Mouse (Mus musculus) kidney, adult 8-10 months (tissue): Measurements from ENCODE around the gene Alpk1.

ENCODE experiments used
- DNase-seq, 2 experiments: peaks; one replicate each; pipeline ENCODE4 v3.0.0; 2022

The Alpk1 gene

DNA sequence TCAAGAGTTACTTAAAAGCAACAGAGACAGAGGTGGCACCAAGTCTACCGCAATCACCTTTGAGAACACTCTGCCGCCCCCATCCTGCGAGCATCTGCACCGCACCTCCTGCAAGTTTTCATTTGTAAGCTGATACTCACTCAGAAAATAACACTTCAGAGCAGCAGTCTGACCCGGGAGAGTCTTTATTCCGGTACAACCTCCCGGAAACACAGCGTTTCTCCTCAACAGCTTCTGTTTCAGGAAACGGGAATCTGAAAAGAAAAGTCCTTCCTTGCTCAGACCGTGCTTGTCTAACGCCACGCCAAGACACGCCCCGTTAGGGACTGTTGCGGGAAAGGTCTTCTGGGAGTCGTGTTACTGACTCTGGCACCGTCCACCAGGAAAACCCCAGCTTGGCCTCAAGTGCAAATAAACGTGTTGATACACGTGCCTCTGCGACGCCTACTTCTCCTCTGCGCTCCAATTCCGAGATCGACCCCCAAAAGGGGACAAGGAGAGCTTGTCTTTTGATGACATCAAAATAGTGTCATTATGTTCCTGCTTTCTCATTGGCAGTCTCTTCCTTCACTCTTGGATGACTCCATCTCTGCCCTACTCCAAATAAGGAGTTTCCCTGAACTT lies at the start of gene Alpk1:
Gene Alpk1, minus strand, starts transcription at position 507 of the 624 bp plus-strand sequence.
- peak; percentile 74 for DNase-seq

DNA sequence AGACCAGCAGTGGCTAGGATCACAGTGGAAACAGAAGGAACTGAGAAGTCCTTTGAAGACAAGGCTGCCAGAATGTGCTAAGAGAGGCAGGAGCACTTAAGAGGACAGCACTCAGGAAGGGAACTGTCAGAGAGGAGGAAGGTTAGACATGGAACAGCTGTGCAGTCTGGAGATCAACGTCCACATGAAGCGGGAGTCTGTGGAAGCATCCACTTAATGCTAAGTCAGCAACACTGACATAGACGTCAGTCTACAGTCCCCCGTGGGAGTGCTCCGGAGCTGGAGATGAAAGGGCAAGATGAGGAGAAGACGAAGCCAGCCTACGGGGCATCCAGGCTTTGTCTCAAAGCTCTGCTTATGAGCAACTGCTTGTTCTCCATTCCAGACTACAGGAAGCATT lies 46.8 kb upstream of the Alpk1 start:
- peak; percentile 46 for DNase-seq

DNA sequence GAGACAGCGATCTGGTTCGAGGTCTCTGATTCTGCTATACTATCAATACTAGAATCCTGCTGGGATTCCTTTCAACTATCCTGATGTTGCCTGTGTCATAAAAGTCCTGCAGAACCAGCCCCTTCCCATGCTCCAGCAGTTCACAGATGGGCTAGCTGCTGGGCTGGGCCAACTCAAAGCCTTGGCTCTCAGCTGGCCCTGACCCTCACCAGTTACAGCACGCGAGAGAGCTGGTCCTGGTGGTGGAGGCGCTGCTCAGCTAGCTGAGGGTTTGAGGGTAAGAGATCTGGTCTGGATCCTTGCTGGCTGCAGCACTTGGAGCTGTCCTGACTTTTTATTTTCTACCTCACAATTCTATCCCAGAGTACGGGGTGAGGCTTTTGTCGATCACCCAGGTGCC lies 46.2 kb upstream of the Alpk1 start:
- no peak for DNase-seq

DNA sequence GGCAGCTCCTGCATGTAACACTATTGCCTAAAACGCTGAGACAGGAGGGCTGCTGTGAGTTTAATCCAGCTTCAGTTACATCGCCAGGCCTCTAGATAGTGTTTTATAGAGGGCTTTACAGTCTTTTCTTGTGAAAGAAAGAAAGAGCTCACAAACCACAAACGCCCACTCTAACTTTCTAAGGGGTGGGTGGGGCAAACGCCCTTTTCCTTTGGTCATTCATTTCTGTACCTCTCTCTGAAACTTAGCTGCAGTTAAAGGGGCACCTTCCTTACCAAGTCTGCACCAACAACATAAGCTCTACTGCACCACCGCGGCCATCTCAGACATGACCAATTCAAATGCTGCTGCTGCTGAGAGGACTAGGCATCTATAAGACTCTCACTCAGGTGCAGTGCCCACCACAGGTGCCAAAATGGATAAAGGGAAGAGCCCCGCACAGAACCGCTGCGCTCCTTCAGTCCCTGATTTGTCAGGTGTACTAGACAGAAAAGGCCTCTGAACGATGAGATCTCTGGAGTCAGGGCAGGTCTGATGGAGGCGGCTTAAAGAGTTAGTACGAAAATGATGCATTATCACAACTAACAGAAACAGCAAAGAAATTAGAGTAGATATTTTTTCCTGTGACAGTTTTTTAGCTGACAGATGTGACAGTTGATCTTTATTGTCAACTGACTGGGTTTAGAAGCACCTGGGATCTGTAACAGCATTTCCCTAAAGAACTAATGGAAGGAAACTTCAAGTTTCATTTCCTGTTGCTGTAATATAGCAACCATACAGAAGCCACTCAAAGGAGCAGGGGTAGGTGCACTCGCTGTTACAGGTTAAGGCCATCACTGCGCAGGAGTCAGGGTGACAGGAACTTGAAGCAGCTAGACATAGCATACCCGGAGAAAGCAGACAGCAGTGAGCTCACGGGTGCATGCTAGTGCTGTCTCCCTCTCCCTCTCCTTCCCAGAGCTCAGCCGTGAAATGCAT lies 43.8 kb upstream of the Alpk1 start:
- DNase-seq, result no peak

DNA sequence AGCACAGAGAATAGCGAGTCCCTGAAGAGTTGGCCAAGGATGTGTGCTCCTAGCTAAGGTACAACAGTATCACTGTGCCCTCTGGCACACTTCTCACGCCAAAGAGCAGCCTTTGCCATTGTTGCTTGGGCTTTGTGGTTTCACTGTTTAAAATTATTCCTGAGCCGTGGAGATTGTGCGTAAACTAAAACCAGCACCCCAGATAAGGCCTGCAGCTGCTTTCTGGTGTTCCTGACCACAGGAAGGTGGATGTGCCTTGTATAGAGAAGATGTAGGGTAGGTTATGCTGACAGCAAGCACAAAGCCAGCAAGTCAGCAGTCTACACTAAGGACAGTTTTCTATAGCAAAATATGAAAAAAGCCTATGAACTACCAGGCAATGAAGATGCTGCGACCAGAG lies 40.9 kb upstream of the Alpk1 start:
- DNase-seq, result no peak

DNA sequence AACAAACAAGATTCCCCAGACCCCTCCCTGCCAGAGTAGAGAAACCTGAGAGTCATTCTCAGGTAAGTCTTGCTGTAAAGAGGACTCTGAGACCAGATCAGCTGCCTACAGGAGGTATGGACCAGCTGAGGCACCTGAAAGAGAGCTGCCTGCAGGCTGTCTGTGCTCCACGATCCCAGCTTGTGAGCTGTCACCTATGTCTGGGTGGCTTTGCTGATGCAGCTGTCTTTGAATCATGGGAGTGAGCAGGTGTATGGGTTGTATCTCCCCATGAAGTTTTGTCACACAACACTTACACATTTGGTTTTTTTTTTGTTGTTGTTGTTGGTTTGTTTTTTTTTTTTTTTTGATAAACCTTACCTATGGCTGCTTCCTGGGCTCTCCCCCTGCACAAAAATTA lies 40.1 kb upstream of the Alpk1 start:
- DNase-seq, result no peak

DNA sequence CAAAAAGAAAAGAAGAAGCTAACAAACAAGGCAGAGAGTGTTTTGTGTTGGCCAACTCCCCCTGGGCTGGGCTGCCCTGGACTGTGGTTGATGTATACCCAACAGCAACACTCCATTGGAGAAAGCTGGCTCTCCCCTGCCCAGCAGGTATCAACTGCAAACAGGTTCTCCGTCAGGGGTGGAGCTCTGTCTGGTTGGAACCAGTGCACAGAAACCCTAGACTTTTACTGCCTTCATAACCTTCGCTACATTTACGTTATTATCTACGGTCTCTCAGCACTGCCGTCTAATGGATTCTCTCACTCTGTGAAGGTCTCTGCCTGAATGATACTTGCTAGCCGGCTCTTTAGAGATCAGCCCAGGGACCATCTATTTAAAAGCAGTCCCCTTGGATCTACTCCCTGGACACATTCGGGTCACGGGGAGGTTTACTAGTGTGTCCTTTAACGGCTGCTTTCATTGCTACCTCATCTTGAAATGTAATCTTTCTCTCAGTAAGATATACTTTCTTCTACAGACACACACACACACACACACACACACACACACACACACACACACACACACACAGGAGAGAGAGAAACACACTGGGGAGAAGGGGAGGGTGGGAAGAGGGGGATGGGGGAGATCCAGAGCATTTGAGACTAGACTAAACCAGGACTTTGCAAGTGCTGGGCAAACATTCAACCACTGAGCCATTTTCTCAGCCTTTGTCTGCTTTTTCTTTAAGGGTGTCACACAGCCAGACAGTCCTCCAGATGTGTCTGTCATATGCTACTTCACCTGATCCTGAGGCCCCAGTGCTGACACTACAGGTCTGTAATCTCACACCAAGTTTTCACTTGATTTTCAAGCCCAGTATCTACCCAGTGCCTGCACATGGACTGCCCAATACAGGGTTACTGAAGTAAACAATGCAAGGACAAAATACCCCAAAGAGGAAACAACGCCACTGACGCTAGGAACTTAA lies 38.7 kb upstream of the Alpk1 start:
- DNase-seq, result peak in 1 of 2 experiments; percentile 39

DNA sequence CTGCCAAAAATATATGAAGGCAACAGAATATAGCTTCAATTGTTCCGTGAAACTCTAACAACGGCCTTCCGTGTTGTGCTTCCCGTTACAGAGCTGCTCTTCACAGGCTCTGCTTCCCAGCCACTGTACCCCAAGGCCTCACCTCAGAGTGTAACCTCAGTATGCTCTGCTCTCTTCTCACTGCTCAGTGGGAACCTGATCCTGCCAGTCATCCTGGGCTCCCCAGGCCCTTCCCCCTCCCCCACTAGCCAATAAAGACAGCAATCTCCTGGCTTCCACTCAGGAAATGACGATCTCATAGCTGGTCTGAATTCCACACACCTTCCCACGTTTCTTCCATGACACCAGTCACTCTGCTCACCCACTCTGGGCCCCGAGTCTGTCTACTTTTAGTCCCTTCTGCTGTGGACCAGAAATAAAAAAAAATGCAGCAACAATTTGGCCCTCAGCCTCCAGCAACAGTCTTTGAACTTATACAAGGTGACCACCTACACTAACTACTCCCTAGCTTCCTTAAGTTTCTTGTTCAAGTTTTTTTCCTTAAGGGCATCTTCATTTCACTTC lies 36.9 kb upstream of the Alpk1 start:
- DNase-seq, result no peak

DNA sequence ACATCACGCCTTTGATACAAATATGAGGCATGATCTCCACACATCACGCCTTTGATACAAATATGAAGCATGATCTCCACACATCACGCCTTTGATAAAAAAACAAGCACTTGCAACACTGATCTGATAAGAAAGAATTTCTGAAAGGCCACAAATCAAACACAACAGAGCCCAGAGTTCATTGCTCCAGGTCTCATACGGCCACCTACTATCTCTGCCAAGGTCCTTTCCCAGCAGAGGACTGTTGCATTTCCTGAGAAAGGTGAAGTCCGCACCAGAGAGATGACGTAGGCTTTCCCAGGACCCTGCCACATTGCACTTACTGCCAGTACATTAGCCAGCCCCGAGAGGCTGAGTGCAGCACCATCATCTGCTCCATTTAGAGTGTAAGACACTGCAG lies 28.8 kb upstream of the Alpk1 start:
- no peak for DNase-seq

DNA sequence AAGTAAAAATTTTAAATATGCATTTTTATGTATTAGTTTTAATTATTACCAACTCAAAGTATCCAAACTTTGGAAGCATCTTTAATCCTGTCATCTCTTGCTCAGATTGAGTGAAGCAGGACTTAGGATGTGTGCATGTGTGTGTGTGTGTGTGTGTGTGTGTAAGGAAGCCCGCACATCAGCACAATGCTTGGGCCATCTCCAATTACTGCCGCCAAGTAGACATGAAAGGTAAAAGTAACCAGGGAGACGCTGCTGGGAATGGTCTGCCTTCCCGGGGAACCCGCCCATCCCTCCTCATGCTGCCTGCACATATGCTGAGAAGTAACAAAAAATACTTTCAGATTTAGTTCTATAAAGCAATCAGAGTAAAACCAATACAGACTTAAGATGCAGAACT lies 27.5 kb upstream of the Alpk1 start:
- no peak for DNase-seq

DNA sequence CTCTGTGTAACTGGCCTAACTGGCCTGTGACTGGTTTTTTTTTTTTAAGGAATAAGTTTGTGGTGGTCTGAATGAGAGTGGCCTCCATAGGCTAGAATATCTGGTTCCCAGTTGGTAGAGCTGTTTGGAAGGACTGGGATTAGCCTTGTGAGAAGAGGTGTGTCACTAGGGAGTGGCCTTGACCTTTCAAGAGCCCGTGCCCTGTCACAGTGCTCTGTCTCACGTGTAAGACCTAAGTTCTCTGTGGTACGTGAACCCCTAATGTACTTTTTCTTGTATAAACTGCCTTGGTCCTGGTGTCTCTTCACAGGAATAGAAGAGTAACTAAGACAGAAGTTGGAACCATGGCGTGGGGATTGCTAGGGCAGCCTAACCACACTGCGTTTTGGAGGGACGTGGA lies 25.7 kb upstream of the Alpk1 start:
- no peak for DNase-seq

DNA sequence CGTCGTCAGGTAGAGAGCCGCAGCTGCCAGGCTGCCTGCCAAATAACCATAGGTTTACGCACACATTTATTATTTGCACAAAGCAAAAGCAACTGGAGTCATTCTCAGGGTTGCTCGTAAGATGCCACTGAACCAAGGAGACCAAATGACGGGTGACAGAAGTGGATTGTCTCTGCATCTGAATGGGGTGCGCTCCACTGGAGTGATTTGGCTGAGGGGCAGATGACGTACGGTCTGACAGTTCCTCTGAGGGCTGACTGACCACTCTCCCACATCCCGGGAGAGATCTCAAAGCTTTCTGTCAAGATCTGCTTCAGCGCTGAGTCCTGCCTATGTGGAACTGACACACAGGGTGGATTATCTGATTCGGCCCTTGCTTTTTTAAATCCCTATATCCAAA lies 24.7 kb upstream of the Alpk1 start:
- DNase-seq, result no peak

DNA sequence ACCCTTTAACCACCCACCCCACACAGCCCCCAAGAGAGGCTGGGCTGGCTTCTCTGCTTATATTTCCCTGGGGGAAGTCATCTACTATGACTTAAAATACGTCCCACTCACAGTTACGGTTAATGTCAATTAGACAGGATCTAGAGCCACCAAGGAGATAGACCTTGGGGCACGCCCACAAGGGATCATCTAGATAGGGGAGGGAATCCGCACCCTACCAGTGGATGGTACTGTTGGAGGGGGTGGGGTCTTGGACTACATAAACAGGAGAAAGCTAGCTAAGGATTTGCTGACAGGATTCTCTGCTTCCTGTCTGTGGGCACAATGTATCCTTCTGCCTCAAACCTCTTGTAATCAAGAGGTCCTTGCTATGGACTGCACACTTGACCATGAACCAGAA lies 24.1 kb upstream of the Alpk1 start:
- DNase-seq, result no peak

DNA sequence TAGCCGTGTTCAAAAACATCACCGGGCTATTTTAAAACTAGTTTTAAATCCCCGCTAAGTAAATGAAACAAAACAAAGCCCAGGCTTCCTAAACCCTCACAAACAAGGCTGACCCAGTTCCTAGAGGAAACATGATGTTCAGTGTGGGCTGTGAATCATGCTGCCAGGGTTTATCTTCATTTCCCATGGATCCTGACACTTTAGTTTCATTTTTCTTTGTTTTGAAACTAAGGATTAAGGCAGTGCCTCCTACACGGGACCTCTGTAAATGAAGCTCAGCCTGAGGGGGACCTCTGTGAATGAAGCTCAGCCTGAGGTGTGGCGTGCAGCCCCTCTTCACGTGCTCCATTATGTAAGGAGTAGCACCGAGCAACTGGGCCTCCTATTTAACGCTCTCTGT lies 22.5 kb upstream of the Alpk1 start:
- no peak for DNase-seq

DNA sequence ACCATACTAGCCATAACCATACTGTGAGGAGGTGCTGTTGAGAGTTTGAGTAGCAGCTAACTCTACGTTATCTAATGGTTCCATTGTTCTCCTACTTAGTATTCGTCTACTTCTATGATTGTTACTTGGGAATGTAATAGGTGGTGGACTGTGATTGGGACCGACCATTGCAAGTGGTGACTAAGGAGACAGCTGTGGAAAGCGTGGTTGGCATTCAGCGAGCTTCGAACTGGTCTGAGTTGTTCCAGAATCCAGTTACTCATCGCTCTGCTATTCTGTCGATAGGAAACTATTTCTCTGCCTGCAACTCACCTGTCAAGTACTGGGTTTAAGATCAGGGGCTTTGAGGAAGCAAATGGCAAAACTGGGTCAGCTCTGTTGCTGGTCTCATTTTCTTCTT lies 20.8 kb upstream of the Alpk1 start:
- no peak for DNase-seq

DNA sequence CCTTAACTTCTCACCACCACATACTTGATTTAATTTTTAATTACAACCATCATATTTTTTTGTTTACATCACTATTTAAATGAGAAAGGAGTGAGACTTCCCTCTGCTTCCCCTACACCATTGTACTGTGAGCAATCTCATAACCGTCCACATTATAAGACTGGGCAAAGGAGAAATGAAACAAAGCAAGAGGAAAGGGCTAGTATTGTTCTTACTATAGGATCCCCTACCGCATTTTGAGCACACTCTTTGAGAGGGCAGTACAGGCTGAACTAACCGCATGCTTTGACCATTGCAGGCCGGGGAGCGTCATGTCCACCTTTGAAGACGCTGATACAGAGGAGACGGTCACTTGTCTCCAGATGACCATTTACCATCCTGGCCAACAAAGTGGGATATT lies 15.9 kb upstream of the Alpk1 start:
- no peak for DNase-seq

DNA sequence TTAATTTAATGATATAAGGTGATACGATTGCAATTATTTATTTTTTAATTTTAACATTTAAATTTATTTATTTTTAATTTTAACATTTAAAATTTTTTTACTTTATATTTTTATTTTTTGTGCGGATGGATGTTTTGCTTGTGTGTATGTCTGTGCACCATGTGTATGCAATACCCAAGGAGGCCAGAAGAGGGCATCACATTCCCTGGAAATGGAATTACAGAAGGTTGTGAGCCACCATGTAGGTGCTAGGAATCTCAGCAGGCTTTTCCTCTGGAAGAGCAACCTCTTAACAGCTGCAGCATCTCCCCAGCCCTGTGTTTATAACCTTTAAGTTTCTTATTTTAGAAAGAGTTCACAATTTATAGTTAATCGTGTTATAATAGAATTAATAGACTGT lies 15.4 kb upstream of the Alpk1 start:
- no peak for DNase-seq

DNA sequence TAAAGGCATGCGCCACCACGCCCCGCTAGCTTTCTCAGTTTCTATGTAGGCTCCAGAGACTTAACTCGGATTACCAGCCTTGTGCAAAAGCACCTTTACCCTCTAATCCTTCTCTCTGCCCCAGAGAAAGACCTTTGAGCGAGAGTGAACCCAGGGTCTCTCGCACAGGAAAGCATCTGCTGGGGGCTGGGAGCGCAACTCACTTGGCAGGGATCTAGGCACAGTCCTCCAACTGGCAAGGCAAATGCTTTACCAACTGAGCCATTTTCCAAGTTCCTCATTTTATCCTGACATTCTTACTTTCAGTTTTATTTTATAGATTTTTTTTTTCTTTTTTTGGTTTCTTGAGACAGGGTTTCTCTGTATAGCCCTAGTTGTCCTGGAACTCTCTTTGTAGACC lies 12.7 kb upstream of the Alpk1 start:
- DNase-seq, result peak; percentile 25 to 36

DNA sequence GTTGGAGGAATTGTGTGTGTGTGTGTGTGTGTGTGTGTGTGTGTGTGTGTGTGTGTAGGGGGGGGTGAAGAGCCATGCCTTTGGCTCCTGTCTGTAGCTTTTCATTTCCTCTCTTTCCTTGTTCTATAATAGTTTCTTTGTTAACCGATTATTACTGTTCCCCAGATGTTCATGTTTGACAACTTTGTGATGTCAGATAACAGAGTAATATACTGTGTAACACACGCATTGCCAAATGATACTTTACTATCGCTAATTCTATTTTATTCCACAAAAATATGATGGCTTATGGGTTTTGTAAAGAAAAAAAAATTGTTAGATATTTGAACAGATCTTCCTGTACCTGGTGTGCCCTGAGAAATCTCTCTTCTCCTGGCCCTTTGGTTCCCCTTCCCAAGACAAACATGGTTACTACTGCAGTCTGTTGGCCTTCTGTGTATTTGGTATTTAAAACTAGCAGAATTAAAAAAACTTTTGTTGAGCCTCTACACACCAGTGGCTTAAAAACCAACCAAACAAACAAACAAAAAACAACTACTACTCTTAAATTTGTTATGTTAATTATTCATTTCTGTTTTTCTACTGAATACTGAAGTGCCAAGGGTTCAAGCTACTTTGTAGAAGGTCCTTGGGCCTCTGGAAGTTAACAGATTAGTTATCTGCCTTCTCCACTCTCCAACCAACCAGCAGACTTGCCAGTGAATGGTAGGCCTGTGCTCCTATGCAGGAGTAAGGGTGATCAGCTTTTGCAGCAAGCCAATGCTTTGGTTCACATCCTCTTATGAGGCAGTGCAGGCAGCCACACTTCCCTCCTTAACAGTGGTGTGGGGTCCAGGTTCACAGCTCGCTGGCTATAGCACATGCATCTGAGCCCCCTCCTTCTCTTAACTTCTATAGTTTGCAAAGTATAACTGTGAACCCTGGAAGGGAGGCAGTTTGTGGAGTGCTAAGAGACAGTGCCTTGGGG lies 11.6 kb upstream of the Alpk1 start:
- no peak for DNase-seq

DNA sequence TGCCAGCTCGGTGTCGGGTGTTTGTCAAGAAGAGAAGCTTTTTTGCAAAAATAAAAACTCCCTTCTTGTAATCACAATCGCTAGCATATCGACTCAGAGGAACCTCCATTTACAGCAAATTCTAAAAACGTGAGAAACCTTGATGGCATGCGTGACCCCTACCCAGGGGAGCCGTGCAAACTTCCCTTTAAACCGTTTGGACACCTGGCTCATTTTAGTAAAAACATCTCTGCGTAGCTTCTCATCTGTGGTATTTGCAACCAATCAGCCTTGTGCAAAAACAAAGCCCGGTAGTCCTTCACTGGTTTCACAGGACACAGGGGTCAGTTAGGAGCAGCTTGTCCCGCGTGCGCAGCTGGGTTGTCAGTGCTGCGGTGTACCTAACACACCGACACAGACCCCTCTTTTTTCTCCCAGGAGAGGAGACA lies 10.7 kb upstream of the Alpk1 start:
- DNase-seq, result peak in 1 of 2 experiments; percentile 6

DNA sequence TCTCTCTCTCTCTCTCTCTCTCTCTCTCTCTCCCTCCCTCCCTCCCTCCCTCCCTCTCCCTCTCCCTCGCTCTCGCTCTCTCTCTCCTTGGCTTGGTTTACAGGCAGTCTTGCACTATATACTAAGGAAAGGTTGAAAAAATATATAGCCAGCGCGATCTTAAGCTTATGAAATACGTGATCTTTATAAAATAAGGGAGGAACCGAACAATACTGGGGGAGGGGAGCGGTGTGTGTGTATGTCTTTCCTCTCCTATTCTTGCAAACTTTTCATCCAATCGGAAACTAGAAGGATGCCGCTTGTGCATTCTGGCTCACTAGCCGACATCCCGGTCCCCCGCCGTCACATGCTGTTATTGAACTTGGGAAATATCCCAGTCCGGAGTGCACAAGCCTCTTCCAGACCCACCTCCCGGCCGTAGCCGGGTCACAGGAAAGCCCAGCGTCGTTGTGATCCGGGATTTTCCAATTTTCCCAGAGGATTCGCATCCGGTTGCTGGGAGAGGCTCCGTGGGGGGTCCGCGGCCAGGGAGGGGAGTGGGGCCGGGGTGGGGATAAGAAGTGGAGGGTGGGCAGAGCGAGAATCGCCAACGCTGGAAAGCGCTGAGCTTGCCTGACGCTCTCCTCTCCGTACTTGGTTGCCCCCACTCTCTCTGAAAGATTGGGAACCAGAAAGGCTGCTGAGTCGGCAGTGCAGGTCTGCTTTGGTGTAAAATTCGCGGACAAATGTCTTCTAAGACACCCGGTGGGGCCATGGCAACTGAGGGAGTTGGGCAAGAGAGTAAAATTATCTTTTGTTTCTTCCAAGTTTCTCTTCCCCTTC lies 10.1 kb upstream of the Alpk1 start:
- DNase-seq, result peak; percentile 37 to 45
